Mouse (Mus musculus): ENCODE results near the gene Sec14l1. TPM values are rescaled to one million over a fixed set of nuclear protein-coding genes. Genes with fewer than 3 reads are reported as not detected.

Gene Sec14l1
- polyA plus RNA-seq, 1 experiment from 2014 or later: 107 TPM

DNA sequence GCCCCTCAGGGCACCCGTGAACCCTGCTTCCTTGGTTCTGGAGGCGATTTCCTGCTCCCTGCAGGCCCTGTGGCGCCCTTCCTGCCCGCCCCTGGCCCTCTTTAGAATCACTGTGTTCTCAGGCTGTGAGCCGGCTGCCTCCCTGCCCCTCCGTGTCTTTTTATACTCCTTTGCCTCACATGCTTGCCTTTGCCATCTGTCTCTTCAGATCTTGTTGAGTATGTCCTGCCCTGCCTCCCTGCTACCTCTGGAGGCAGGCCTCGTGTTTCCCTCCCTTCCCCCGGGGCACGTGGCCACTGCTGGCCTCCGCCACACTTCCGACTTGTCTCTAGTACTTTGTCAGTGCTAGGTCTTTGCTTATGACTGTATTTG, 6.2 kb downstream of the Sec14l1 start:
- in situ Hi-C loops (cut with MboI; ENCODE audit: low pct_unique_long_range_greater_than_20kb): loop anchor here (25.0 kb wide), 1 partner anchor 841 kb away; the partner anchor contains the start of gene Socs3
- ChIA-PET POLR2A (no interaction called here), CTCF (interaction anchor here (3.0 kb wide), 1 partner anchor 39 kb away, joined by 16 read pairs; no protein-coding TSS in a partner anchor)
- DNase-seq (ENCODE audit: low read depth, low spot score): no peak
- no peak for TF ChIP-seq CTCF (IDR thresholded peaks at IDR 0.05)
- no peaks in the 10 kb centered on the region for H3K27me3 ChIP-seq
- no peak for ATAC-seq

GRCm38 (mm10) chr11:117121954-117122353, 7.0 kb downstream of the Sec14l1 start:
- POLR2A ChIA-PET: interaction anchor here (0.6 kb wide), 1 partner anchor 278 kb away, joined by 4 read pairs; no protein-coding TSS in a partner anchor
- DNase-seq (ENCODE audit: low read depth, low spot score) (no peak), ATAC-seq (no peak)
- no peak for TF ChIP-seq CTCF (IDR thresholded peaks at IDR 0.05)
- no peaks in the 10 kb centered on the region for H3K27me3 ChIP-seq
- CTCF ChIA-PET: no interaction called here
- in situ Hi-C loops (cut with MboI; ENCODE audit: low pct_unique_long_range_greater_than_20kb): loop anchor here (25.0 kb wide), 1 partner anchor 840 kb away; the partner anchor contains the start of gene Socs3

DNA sequence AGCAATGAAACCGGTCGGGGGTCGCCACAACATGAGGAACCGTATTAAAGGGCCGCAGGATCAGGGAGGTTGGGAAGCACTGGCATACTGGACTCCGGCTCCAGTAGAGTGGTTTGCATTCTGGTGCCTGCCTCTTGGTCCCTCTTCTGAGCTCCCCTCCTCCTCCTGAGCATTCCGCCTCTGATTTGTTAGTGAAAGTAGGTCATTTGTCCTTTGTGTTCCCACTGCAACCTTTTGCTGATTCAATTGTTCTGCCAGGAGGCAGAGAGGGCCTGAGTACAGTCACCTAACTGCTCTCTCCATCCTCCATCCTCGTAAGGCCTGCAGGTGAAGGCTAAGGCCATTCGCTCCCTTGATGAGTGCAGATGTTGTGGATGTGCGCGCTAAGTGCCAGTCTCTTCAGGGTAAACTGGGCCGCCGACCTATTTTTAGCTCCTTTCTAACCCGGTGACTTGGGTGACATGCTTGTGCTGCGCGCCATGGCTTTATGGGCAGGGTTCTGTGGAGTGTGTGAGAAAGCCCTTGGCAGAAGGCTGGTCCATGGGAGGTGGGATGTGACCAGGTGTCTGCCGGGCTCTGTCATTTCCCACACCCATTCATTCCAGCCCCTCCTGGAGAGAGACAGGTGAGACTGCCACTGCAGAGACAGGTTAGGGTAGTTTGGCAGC, 8.6 kb downstream of the Sec14l1 start:
- in situ Hi-C loops (cut with MboI; ENCODE audit: low pct_unique_long_range_greater_than_20kb): loop anchor here (25.0 kb wide), 1 partner anchor 839 kb away; the partner anchor contains the start of gene Socs3
- CTCF ChIA-PET: no interaction called here
- POLR2A ChIA-PET: interaction anchor here (0.6 to 0.9 kb wide), 2 partner anchors 14 to 16 kb away, joined by 3 read pairs; no protein-coding TSS in a partner anchor
- ATAC-seq (no peak), DNase-seq (ENCODE audit: low read depth, low spot score) (no peak)
- TF ChIP-seq CTCF (IDR thresholded peaks at IDR 0.05): no peak
- H3K27me3 ChIP-seq: no peaks in the 10 kb centered on the region

- no peaks in the 10 kb centered on the region for H3K27me3 ChIP-seq
- in situ Hi-C loops (cut with MboI; ENCODE audit: low pct_unique_long_range_greater_than_20kb): loop anchor here (25.0 kb wide), 1 partner anchor 838 kb away; the partner anchor contains the start of gene Socs3
- ATAC-seq: no peak
- ChIA-PET CTCF (interaction anchor here (1.4 to 1.6 kb wide), 3 partner anchors 43 to 52 kb away, joined by 4 to 5 read pairs (median 5); no protein-coding TSS in a partner anchor), POLR2A (interaction anchor here (0.5 to 0.9 kb wide), 2 partner anchors 15 to 16 kb away, joined by 3 to 8 read pairs; no protein-coding TSS in a partner anchor)
- no peak for TF ChIP-seq CTCF (IDR thresholded peaks at IDR 0.05)
- no peak for DNase-seq (ENCODE audit: low read depth, low spot score)
Measured at GRCm38 (mm10) chr11:117124539-117124938, 9.6 kb downstream of the Sec14l1 start.

GRCm38 (mm10) chr11:117127250-117127837, 12.4 kb downstream of the Sec14l1 start:
- ATAC-seq: no peak
- H3K27me3 ChIP-seq: no peaks in the 10 kb centered on the region
- in situ Hi-C loops (cut with MboI; ENCODE audit: low pct_unique_long_range_greater_than_20kb): no loop called here
- POLR2A ChIA-PET: interaction anchor here (1.7 kb wide), 1 partner anchor 9 kb away, joined by 9 read pairs; no protein-coding TSS in a partner anchor
- no peak for TF ChIP-seq CTCF (IDR thresholded peaks at IDR 0.05)
- DNase-seq (ENCODE audit: low read depth, low spot score): no peak
- CTCF ChIA-PET: interaction anchor here (1.1 to 1.6 kb wide), 2 partner anchors 8 to 18 kb away, joined by 4 to 5 read pairs; no protein-coding TSS in a partner anchor

GRCm38 (mm10) chr11:117127931-117128548, 13.1 kb downstream of the Sec14l1 start:
- no peak for ATAC-seq
- no peaks in the 10 kb centered on the region for H3K27me3 ChIP-seq
- TF ChIP-seq CTCF (IDR thresholded peaks at IDR 0.05): no peak
- ChIA-PET CTCF (interaction anchor here (1.1 to 1.6 kb wide), 2 partner anchors 9 to 17 kb away, joined by 4 to 5 read pairs; no protein-coding TSS in a partner anchor), POLR2A (interaction anchor here (1.1 to 1.7 kb wide), 2 partner anchors 10 to 12 kb away, joined by 5 to 9 read pairs; no protein-coding TSS in a partner anchor)
- no peak for DNase-seq (ENCODE audit: low read depth, low spot score)
- in situ Hi-C loops (cut with MboI; ENCODE audit: low pct_unique_long_range_greater_than_20kb): no loop called here

DNA sequence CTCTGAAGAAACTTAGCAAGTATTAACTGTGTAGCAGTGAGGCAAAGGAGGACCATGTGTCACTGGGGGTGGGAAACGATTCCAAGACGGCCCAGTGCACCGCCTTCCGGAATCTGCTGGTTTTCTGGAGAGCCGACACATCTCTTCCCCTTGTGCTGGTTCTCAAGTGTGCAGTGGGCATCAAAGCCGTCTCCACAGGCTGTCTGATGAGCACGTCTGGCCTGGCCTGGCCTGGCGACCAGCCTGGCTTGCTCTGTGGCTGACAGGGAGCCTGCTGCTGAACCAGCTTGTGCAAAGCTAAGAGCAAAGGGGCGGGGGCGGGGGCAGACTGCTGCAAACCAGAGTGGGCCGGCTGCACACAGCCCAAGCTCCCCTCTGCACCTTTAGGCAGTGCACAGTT, 14.5 kb downstream of the Sec14l1 start:
- no peak for TF ChIP-seq CTCF (IDR thresholded peaks at IDR 0.05)
- DNase-seq (ENCODE audit: low read depth, low spot score) (no peak), ATAC-seq (no peak)
- H3K27me3 ChIP-seq: no peaks in the 10 kb centered on the region
- CTCF ChIA-PET: no interaction called here
- in situ Hi-C loops (cut with MboI; ENCODE audit: low pct_unique_long_range_greater_than_20kb): no loop called here
- POLR2A ChIA-PET: no interaction called here

DNA sequence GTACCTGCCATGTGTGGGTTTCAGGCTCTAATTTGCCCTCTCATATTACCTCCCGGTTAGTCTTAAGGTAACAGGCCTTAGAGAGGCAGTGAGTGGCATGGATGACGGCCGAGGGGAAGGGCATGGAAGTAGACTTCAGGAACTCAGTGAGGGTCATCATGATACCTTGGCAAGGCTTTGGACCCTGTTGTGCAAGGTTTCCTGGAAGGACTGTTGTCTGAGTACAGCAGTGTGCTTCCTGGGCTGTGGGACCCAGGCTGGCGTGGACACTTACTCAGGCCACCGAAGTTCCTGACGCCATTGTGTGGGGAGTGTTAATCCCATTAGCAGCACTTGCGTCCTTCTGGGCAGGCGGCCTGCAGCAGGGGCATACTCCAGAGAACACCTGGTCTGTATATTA, 15.1 kb downstream of the Sec14l1 start:
- CTCF ChIA-PET: interaction anchor here (0.9 kb wide), 1 partner anchor 11 kb away, joined by 3 read pairs; no protein-coding TSS in a partner anchor
- no peak for TF ChIP-seq CTCF (IDR thresholded peaks at IDR 0.05)
- POLR2A ChIA-PET: interaction anchor here (1.0 kb wide), 1 partner anchor 12 kb away, joined by 3 read pairs; no protein-coding TSS in a partner anchor

DNA sequence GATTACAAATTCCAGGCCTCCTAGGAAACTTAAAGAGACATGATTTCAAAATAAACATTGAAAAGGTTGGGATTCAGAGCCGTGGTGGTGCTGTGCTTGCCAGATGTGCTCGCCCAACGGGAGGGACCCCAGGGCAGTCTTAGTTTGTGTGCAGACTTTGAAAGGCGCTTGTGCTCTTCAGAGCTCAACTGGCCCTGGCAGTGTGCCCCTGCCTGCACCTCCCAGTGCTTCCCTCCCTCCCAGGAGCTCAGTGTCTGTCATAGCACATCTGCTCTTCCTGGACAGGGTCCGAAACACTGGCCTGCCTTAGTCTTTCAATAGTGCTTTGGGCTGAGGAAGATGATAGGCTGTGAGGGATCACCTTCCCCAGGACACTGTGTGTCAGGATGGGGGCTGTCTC, 15.9 kb downstream of the Sec14l1 start:
- H3K27me3 ChIP-seq: no peaks in the 10 kb centered on the region
- ATAC-seq: no peak
- CTCF ChIA-PET: interaction anchor here (0.9 kb wide), 2 partner anchors 10 to 50 kb away, joined by 3 read pairs; no protein-coding TSS in a partner anchor
- no peak for DNase-seq (ENCODE audit: low read depth, low spot score)
- in situ Hi-C loops (cut with MboI; ENCODE audit: low pct_unique_long_range_greater_than_20kb): no loop called here
- POLR2A ChIA-PET: interaction anchor here (0.6 to 1.0 kb wide), 2 partner anchors 13 to 29 kb away, joined by 3 to 4 read pairs; no protein-coding TSS in a partner anchor
- TF ChIP-seq CTCF (IDR thresholded peaks at IDR 0.05): no peak

More for the DNA sequence above, 15.1 kb downstream of the Sec14l1 start:
- no peak for ATAC-seq
- in situ Hi-C loops (cut with MboI; ENCODE audit: low pct_unique_long_range_greater_than_20kb): no loop called here
- no peak for DNase-seq (ENCODE audit: low read depth, low spot score)
- no peaks in the 10 kb centered on the region for H3K27me3 ChIP-seq

DNA sequence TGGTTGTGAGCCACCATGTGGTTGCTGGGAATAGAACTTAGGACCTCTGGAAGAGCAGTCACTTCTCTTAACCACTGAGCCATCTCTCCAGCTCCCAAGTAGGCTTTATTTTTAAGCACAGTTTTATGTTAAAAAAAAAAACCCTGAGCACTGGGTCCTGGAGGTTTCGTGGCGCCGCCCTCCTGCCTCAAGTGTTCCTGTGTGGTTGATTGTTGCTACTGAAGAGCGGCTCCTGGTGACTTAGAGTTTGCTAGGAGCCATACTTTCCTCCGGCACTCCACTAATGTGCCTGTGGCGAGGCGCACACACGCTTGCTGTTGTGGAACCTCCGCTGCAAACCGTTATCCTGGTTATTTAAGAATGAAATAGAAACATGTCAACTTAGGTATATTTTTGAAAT, 16.5 kb downstream of the Sec14l1 start:
- H3K27me3 ChIP-seq: no peaks in the 10 kb centered on the region
- ATAC-seq: no peak
- no peak for DNase-seq (ENCODE audit: low read depth, low spot score)
- POLR2A ChIA-PET: no interaction called here
- in situ Hi-C loops (cut with MboI; ENCODE audit: low pct_unique_long_range_greater_than_20kb): no loop called here
- TF ChIP-seq CTCF (IDR thresholded peaks at IDR 0.05): no peak
- CTCF ChIA-PET: interaction anchor here (0.9 kb wide), 1 partner anchor 51 kb away, joined by 3 read pairs; no protein-coding TSS in a partner anchor

Data from Patski (cell line).